Mouse (Mus musculus): ENCODE results near the gene Slfn8.
"Not testable (repeated sequence)": the region's sequence is repeated elsewhere in the genome, so short reads cannot be mapped to it uniquely, and the experiment has no call there.

Slfn8 gene

DNA sequence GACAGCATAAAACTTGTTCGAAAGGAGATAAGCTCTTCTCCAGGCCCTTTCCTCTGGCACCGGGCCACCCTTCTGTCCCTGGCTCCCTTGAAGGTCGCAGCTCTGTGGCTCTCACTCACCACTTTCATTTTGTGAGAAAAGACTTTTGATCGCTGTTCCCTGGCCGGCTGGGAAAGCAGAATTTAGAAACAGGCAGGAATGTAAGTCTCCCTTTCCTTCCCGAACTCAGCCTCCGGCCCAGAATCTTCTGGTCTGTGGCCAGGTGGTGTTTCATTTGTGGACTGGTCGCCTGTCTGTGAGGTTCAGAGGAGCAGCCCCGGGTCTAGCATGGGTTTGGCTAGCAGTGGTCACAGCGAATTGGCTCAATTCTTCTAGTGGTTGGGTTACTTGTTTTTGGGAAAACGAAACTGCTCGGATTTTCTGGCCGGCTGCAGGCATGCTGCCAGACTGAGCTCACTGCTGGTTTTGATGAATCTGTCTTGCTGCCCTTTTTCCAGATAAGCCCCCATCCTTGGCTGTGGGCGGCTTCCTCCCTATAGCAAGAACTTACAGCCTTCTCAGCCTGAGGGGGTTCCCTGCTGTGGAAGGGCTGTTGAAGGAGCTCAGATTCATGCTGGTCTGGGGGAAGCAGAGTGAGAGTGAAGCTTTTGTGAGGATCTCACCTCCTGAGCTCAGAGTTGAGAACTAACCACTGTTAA, 29.0 kb downstream of the Slfn8 start, which contains the start of gene Slfn9:
Slfn9 (minus strand) TSS at position 362 of the 698 bp plus-strand sequence.
- DNase-seq (ENCODE audit: extremely low spot score, low spot score): peak; percentile 54

DNA sequence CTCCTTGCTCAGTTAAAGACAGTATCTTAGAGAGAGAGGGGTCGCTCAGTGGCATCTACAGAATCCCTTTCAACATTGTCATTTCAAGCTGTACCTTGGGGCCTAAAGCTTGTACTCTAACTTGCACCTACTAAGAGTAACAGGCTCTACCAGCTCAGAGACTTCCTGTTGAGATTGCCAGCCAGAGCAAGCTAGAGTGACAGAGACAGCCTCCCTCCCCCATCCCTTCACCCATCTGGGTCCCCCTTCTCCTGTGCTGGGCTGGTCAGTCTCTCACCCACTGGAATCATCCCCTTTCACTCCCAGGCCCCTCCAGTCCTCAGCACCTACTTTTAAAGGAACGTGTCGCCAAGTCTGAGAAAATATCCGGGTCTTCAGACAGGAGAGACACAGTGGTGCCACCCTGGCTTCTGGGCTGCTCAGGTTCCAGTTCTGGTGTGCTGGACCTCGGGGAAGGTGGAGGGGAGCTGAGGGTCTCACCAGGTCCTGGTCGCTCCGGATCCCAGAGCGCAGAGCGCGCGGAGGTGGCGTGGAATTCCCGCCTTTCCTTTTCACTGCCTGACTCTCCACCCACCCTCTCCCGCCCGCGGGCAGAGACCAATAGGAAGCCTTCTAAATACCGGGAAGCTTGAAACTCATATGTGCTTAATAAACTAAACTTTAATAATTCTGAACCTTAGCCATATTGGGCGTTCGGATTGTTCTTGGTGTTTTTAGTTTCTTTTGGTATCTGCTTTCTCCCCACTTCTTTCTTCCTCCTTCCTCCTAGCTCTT, 29.8 kb downstream of the Slfn8 start:
- peak; percentile 63 for DNase-seq (ENCODE audit: extremely low spot score, low spot score)

DNA sequence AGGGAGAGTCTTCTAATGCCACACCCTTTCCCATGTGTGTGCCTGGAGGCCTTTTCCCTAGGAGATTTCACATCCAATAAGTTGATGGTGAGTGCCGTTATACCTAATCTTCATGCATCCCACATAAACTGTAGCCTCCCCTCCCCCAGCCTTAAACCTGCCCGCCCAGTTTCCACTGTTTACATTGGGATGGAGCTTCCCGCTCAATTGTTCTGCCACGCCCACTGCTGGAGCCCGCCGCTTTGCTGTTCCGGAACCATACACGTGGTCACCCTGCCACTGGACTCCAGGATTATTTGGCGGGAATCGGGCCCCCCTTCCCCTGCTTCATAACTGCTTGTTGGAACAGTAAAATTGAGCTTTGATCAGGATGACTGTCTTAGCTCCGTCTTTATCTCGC, 31.3 kb downstream of the Slfn8 start:
- peak; percentile 34 for DNase-seq (ENCODE audit: extremely low spot score, low spot score)

DNA sequence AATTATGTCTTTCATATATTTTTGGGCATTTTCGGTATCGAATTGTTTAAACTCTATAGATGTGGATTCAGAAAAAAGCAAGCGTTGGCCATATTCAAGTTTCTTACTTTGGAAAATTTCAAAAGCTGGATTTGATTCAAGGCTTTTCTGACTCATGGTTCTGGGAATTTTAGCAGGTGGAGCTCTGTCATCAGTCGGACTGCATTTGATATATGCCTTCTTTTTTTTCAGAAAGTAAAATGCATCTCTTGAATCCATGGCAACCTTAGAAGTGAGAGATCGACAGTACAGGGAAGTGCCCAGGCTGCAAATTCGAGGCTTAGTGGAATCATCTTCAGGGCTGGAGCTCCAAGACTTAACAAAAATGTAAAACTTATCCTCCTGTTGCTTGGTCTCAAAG, 33.0 kb downstream of the Slfn8 start:
- DNase-seq (ENCODE audit: extremely low spot score, low spot score): no peak

DNA sequence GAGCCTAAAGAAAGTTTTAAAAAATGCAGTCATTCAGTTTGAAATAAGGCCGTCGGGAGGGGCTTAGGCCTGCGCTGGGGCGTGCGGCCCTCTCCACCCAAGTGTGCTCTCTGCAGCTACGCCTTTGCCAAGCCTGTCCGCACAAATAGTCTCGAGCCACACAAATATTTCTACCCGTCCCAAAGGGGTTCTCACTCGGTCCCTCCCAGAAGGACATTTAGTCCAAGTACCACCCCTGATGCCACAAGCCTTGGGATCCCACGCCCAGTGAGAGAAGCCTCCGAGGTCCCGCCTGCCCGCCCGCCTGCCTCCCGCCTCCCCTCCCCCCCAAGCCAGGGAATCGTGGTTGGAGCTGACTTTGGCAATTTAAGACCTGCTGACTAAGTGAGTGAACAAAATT, 37.4 kb downstream of the Slfn8 start:
- DNase-seq (ENCODE audit: extremely low spot score, low spot score): no peak

DNA sequence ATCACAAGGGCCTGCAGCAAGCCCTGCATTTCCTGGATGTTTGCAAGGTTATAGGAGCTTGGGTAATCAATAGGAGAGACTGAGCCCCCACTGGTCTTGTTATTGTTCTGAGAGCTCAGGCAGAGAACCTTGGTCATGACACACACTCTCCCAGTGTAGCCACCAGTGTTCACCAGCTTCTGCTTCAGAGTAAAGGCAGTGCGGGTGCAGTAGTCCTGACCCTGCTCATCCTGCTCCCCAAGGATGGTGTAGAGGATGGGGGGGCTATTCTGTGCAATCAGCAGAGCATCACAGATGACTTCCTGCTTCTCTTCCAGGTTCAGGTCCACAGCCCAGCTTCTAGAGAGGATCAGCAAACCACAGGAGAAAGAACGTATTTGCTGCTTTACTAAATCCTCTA, 38.2 kb downstream of the Slfn8 start:
- DNase-seq (ENCODE audit: extremely low spot score, low spot score): not testable (repeated sequence)

DNA sequence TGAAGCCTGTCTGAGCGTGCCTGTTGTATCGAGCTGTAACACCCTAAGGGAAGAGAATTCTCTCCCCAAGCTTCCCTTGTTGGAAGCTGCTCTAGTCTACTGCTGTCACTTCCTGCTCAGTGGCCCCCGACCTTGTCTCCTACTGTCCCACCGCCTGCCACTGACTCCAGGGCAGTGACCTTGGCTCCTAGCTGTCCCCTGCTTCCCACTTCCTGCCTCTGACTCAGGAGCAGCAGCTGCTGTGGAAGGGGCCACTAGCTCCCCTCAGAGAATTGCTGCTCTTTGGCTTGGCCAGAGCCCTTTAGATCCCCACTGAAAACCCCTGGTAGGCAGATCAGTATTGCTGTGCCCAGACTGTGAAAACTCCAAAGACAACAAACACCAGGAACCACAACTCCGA, 46.7 kb downstream of the Slfn8 start:
- no peak for DNase-seq (ENCODE audit: extremely low spot score, low spot score)

DNA sequence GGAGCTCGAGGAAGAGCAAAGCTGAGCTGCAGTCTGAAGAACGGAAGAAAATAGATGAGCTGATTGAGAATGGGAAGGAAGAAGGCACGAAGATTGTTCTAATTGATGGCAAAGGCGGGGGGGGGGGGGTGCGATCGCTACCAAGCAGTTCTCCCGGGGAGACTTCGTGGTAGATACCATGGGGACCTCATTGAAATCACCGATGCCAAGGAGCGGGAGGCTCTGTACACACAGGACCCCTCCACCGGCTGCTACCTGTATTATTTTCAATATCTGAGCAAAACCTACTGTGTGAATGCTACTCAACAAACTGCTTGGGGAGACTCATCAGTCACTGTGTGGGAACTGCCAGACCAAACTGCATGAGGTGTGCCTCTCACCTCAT, 49.0 kb downstream of the Slfn8 start:
- DNase-seq (ENCODE audit: extremely low spot score, low spot score): no peak

DNA sequence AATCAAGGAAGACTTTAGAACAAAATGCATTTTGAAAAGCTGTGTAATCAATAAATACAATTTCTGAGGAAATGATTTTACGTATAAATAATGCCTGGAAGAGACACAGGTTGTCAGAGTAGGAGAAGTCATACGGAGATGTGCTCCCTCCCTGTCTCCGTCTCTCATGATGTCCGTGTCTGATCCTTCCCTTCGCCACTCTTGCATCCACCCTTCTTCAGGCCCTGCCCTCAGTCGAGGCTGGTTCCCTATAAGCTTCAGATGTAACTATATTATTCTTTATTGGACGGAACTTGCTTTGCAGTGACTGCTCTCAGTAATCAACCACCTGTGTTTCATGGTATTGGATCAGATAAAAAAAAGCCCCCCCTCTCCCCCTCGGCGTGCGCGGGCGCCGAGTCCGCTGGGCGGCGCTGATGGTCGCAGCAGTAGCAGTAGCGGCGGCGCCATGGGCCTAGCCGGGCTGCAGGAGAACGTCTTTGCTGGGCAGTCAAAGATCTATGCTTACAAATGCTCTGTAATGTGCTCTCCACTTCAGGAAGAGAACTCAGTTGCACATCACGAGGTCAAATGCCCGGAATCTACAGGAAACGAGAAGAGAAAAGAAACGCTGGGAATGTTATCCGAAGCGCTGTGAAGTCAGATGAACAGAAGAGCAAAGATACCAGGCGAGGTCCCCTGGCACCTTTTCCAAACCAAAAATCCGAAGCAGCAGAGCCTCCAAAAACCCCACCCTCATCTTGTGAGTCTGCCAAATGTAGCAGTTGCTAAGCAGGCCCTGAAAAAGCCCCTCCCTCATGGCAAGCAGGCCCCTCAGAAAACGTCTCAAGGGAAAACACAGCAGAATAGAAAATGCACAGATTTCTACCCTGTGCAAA, 49.7 kb downstream of the Slfn8 start:
- peak; percentile 58 for DNase-seq (ENCODE audit: extremely low spot score, low spot score)

DNA sequence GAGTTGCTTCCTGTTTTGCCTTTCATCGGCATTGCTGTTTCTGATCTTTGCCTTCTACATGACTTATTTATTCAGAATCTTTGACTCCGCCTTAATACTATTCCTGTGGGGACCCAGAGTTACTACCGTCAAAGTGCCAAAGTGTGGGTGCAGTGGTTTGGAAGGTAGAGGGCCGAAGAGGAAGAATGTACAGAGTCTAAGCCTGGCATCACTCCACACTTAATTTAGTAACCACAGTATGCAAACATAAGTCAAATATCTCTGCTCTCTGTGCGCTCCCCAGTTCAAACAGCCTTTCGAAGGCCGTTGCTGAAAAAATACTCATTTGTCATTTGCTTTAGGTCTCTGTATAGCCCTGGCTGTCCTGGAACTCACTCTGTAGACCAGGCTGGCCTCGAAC, 58.4 kb downstream of the Slfn8 start:
- DNase-seq (ENCODE audit: extremely low spot score, low spot score): no peak

DNA sequence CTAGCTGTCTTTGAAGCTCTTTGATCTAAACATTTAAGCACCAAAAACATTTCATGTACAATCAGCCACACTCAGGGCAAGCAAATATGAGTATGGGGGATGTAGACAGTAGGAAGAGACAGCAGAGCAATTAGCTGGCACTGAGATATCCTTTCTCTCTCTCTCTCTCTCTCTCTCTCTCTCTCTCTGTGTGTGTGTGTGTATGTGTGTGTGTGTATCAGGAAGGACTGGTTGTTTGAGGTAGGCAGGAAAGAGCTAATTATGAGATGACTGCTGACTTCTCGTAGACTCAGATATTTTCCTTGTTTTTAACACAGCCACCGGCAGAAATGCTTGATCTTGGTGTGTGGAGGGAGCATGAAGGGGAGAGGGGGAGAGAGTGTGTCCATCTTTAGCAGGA, 58.9 kb downstream of the Slfn8 start:
- DNase-seq (ENCODE audit: extremely low spot score, low spot score): no peak

DNA sequence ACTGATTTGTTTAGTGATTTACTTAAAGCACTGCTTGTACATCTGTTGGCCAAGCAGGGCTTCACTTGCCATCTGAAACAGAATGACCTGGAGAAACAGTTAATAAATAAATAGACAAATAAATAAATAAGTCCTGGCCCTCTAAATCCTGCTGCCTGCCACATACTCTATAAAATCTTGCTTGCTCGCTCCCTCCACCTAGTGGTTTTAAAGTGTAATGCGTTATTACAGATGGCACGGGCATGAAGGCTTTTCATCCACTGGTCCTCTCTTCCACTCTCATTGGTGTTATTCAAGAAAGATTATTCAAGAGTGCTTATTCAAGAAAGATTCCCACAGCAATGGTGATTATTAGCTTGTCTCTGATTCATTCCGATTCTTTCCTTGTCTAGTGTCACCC, 61.0 kb downstream of the Slfn8 start:
- DNase-seq (ENCODE audit: extremely low spot score, low spot score): no peak

DNA sequence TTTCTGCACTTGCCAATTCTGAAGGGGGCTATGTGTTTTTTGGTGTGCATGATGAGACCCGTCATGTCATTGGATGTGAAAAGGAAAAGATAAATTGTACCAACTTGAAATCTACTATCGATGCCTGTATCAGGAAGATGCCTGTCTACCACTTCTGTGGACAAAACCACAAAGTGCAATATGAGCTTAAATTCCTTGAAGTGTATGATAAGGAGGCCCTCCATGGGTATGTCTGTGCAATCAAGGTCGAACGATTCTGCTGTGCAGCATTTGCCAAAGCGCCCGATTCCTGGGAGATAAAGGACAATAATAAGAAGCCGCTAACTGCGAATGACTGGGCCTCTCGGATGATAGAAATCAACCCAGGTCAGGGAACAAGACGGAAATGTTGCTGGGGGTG, 63.7 kb downstream of the Slfn8 start:
- DNase-seq (ENCODE audit: extremely low spot score, low spot score): no peak

DNA sequence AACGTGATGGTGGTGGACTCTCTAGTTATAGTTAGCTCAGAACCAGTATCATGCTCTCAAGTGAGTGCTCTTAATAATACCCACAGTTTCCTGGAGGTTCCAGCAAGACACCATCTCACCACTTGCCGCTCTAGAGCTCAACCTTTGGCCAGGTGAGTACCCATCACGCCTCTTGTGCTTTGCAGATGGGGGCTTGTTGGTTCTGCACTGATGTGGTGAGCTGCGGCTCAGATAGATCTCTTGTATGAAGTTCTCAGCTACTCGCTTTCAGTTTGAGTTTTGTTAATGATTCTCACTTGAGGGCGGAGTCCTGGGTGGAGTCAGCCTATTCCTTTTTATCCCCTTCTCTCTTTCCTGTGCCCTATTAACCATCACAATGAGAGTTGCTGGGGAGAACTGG, 66.0 kb downstream of the Slfn8 start:
- no peak for DNase-seq (ENCODE audit: extremely low spot score, low spot score)

DNA sequence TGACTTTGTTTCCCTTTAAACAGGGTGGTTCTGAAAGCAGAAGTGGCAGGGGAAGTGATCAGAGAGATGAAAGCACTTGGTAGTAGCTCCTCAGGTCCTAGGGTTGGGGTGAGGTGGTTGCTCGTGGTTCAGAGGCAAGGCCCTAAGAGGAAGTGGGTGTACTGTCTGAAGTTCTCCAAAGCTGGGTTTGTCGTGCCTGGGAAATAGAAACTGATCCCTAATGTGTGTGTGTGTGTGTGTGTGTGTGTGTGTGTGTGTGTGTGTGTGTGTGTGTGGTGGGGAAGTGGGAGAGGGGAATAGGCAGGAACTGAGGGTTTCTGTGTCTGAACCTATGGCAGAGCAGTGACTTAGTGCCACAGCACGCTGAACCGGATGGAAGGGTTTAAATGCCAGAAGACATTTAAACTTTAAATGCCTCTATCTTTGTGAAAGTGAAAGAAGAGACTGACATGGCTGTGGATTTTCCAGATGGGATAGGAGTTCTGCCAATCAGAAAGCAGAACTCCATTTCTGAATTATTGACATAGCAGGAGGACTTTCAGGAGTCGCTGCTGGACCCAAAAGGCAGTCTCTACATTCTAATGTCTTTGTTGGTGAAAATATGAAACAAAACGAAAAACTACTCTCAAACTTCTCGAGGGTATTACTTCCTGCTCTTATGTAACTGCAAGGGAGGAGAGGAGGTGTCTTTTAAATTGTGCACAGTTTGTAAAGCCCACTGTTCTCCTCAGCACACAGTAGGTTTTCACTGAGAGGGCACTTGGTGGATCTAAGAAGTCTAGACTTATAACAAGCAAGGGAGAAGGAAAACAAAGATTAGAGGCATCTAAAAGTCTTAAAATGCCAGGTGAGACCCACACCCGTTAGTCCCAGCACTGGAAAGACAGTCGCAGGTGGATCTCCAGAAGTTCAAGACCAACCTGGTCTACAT, 67.7 kb downstream of the Slfn8 start:
- DNase-seq (ENCODE audit: extremely low spot score, low spot score): no peak

Measured in neural tube, embryonic 10.5 days (tissue).